Mouse (Mus musculus): ENCODE measurements around the gene Efna5. TPM values are rescaled to one million over a fixed set of nuclear protein-coding genes. Genes with fewer than 3 reads are reported as not detected.

The Efna5 gene
- polyA plus RNA-seq, 1 experiment: not detected

GRCm38 (mm10) chr17:62692242-62692641 is 188.9 kb downstream of the Efna5 start:
- TF ChIP-seq FLI1 (IDR thresholded peaks at IDR 0.05; ENCODE audit: low read length): no peak
- no peak for TF ChIP-seq GATA1 (IDR thresholded peaks at IDR 0.05; ENCODE audit: borderline replicate concordance, low read length)

DNA sequence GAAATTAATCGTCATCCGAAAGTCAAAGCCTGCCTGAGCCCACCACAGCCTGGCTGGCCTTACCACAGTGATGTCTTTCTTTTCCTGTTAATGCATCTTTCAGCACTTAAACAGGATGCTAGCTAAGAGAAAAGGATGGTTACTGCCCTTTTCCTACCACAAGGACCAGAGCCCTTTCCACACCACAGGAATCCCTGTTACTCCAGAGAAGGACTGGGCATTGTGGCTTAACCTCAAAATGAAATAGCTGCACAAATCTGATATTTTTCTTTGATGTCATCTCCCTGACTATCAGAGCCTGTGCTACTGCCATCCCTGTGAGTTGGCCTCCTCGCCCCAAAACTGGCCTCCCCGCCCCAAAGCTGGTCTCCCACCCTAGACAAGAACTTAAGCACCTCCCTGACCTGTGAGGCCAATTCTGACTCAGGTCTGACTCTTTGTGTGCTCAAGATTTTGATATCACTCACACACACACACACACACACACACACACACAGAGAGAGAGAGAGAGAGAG is 189.9 kb downstream of the Efna5 start:
- Histone ChIP-seq H3K4me1 (no peaks in the 10 kb centered on the region), H3K36me3 (replicated peaks; ENCODE audit: low read length) (no peaks in the 10 kb centered on the region), H3K4me3 (replicated peaks) (no peak overlapping the region), H3K9me3 (peaks cover 7% of the 10 kb centered on the region; the same call in 1 of the 2 replicates), H3K27me3 (replicated peaks) (no peaks in the 10 kb centered on the region)
- no peak for TF ChIP-seq GATA1 (IDR thresholded peaks at IDR 0.05; ENCODE audit: borderline replicate concordance, low read length)
- TF ChIP-seq FLI1 (IDR thresholded peaks at IDR 0.05; ENCODE audit: low read length): no peak

More at GRCm38 (mm10) chr17:62692242-62692641, 188.9 kb downstream of the Efna5 start:
- Histone ChIP-seq H3K27me3 (replicated peaks) (no peaks in the 10 kb centered on the region), H3K4me3 (replicated peaks) (no peak overlapping the region), H3K4me1 (no peaks in the 10 kb centered on the region), H3K9me3 (peaks cover 16% of the 10 kb centered on the region; the same call in 1 of the 2 replicates), H3K36me3 (replicated peaks; ENCODE audit: low read length) (no peaks in the 10 kb centered on the region)

- TF ChIP-seq GATA1 (IDR thresholded peaks at IDR 0.05; ENCODE audit: borderline replicate concordance, low read length): no peak
- peaks cover 12% of the 10 kb centered on the region; the same call in 1 of the 2 replicates for H3K9me3 ChIP-seq
- no peak overlapping the region for H3K4me3 ChIP-seq (replicated peaks)
- no peaks in the 10 kb centered on the region for H3K27me3 ChIP-seq (replicated peaks)
- no peaks in the 10 kb centered on the region for H3K36me3 ChIP-seq (replicated peaks; ENCODE audit: low read length)
- no peaks in the 10 kb centered on the region for H3K4me1 ChIP-seq
Measured at GRCm38 (mm10) chr17:62690256-62690655, 190.9 kb downstream of the Efna5 start.

DNA sequence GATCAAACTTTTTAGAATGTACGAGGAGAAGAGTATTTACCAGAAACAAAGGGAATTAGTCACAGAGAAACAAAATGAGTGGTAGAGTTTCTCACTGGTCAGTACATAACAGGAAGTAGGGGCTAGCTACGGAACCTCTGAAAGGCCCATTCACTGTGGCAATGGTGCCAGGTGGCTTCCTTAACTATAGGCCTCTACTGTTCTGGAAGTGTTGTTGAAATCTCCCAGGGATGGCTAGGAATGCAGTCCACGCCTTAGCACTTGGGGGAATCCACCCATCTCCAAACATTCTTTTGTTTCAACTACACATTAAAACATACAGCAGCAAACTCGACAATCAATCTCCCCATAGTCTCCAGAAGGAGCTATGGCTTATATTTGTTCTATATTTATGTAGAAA is 191.5 kb downstream of the Efna5 start:
- no peaks in the 10 kb centered on the region for H3K4me1 ChIP-seq
- TF ChIP-seq GATA1 (IDR thresholded peaks at IDR 0.05; ENCODE audit: borderline replicate concordance, low read length): no peak
- TF ChIP-seq FLI1 (IDR thresholded peaks at IDR 0.05; ENCODE audit: low read length): no peak
- peaks cover 13% of the 10 kb centered on the region for H3K9me3 ChIP-seq
- no peaks in the 10 kb centered on the region for H3K27me3 ChIP-seq (replicated peaks)
- no peak overlapping the region for H3K4me3 ChIP-seq (replicated peaks)
- H3K36me3 ChIP-seq (replicated peaks; ENCODE audit: low read length): no peaks in the 10 kb centered on the region

DNA sequence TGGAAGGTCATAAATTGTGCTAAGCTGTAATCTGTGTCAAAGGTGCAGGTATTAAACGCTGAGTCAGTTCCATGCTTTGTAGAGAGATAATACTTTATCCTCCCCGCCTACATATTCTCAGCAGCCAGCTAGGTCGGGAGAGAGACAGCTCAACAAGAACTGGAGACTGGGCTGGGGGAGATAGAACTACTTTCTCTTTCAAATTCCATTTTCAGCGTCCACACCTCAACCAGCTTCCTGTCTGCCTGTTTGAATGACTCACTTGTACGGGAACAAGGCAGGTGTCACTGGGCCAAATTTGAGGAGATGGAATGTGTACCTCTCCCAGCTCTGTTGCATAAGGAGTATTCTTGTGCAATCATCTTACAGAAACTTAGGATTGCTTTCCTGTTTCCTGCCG is 193.7 kb downstream of the Efna5 start:
- Histone ChIP-seq H3K36me3 (replicated peaks; ENCODE audit: low read length) (no peaks in the 10 kb centered on the region), H3K9me3 (peaks cover 13% of the 10 kb centered on the region), H3K4me3 (replicated peaks) (peak overlapping the region; percentile 56), H3K4me1 (no peaks in the 10 kb centered on the region), H3K27me3 (replicated peaks) (no peaks in the 10 kb centered on the region)
- no peak for TF ChIP-seq FLI1 (IDR thresholded peaks at IDR 0.05; ENCODE audit: low read length)
- no peak for TF ChIP-seq GATA1 (IDR thresholded peaks at IDR 0.05; ENCODE audit: borderline replicate concordance, low read length)

- H3K4me1 ChIP-seq: no peaks in the 10 kb centered on the region
- H3K27me3 ChIP-seq (replicated peaks): no peaks in the 10 kb centered on the region
- no peak for TF ChIP-seq GATA1 (IDR thresholded peaks at IDR 0.05; ENCODE audit: borderline replicate concordance, low read length)
- no peaks in the 10 kb centered on the region for H3K36me3 ChIP-seq (replicated peaks; ENCODE audit: low read length)
- no peak overlapping the region for H3K4me3 ChIP-seq (replicated peaks)
- H3K9me3 ChIP-seq: peaks cover 10% of the 10 kb centered on the region
Measured at GRCm38 (mm10) chr17:62685181-62685580, 195.9 kb downstream of the Efna5 start.

GRCm38 (mm10) chr17:62683142-62683541 is 198.0 kb downstream of the Efna5 start:
- no peaks in the 10 kb centered on the region for H3K36me3 ChIP-seq (replicated peaks; ENCODE audit: low read length)
- TF ChIP-seq GATA1 (IDR thresholded peaks at IDR 0.05; ENCODE audit: borderline replicate concordance, low read length) (no peak), FLI1 (IDR thresholded peaks at IDR 0.05; ENCODE audit: low read length) (no peak)
- no peaks in the 10 kb centered on the region for H3K27me3 ChIP-seq (replicated peaks)
- no peak overlapping the region for H3K4me3 ChIP-seq (replicated peaks)
- H3K4me1 ChIP-seq: no peaks in the 10 kb centered on the region
- H3K9me3 ChIP-seq: peaks cover 14% of the 10 kb centered on the region

DNA sequence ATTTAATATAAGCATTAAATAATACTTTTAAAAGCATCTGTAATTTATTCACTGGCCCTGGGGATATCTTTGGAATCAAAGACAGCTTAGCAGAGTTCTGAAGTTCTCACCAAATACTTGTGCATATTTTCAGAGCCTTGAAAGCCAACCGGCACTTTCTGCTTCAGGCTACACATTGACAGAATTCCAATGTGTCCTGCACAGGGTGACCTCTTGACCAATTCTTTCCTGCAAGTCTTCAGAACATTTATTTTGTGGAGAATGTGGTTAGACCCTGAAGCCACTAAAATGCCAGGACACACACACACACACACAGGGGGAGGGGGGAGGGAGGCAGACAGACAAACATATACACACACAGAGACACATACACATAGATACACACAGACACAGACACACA is 199.4 kb downstream of the Efna5 start:
- Histone ChIP-seq H3K27me3 (replicated peaks) (no peaks in the 10 kb centered on the region), H3K9me3 (peaks cover 24% of the 10 kb centered on the region), H3K4me1 (no peaks in the 10 kb centered on the region), H3K4me3 (replicated peaks) (no peak overlapping the region), H3K36me3 (replicated peaks; ENCODE audit: low read length) (no peaks in the 10 kb centered on the region)
- no peak for TF ChIP-seq FLI1 (IDR thresholded peaks at IDR 0.05; ENCODE audit: low read length)
- TF ChIP-seq GATA1 (IDR thresholded peaks at IDR 0.05; ENCODE audit: borderline replicate concordance, low read length): no peak

- Histone ChIP-seq H3K36me3 (replicated peaks; ENCODE audit: low read length) (no peaks in the 10 kb centered on the region), H3K4me1 (no peaks in the 10 kb centered on the region), H3K27me3 (replicated peaks) (no peaks in the 10 kb centered on the region), H3K9me3 (peaks cover 21% of the 10 kb centered on the region), H3K4me3 (replicated peaks) (no peak overlapping the region)
- TF ChIP-seq FLI1 (IDR thresholded peaks at IDR 0.05; ENCODE audit: low read length) (no peak), GATA1 (IDR thresholded peaks at IDR 0.05; ENCODE audit: borderline replicate concordance, low read length) (no peak)
Measured at GRCm38 (mm10) chr17:62680737-62681136, 200.4 kb downstream of the Efna5 start.

- TF ChIP-seq FLI1 (IDR thresholded peaks at IDR 0.05; ENCODE audit: low read length) (no peak), GATA1 (IDR thresholded peaks at IDR 0.05; ENCODE audit: borderline replicate concordance, low read length) (no peak)
- peaks cover 21% of the 10 kb centered on the region for H3K9me3 ChIP-seq
- no peaks in the 10 kb centered on the region for H3K27me3 ChIP-seq (replicated peaks)
- H3K4me3 ChIP-seq (replicated peaks): no peak overlapping the region
- H3K36me3 ChIP-seq (replicated peaks; ENCODE audit: low read length): no peaks in the 10 kb centered on the region
- no peaks in the 10 kb centered on the region for H3K4me1 ChIP-seq
Measured at GRCm38 (mm10) chr17:62676832-62677231, 204.3 kb downstream of the Efna5 start.

- no peak overlapping the region for H3K4me3 ChIP-seq (replicated peaks)
- no peak for TF ChIP-seq FLI1 (IDR thresholded peaks at IDR 0.05; ENCODE audit: low read length)
- no peak for TF ChIP-seq GATA1 (IDR thresholded peaks at IDR 0.05; ENCODE audit: borderline replicate concordance, low read length)
Measured at GRCm38 (mm10) chr17:62676409-62676808, 204.7 kb downstream of the Efna5 start.

More at GRCm38 (mm10) chr17:62676409-62676808, 204.7 kb downstream of the Efna5 start:
- Histone ChIP-seq H3K9me3 (peaks cover 21% of the 10 kb centered on the region), H3K36me3 (replicated peaks; ENCODE audit: low read length) (no peaks in the 10 kb centered on the region), H3K4me1 (no peaks in the 10 kb centered on the region), H3K27me3 (replicated peaks) (no peaks in the 10 kb centered on the region)
